Mouse (Mus musculus): ENCODE results near the gene Il5.

DNA sequence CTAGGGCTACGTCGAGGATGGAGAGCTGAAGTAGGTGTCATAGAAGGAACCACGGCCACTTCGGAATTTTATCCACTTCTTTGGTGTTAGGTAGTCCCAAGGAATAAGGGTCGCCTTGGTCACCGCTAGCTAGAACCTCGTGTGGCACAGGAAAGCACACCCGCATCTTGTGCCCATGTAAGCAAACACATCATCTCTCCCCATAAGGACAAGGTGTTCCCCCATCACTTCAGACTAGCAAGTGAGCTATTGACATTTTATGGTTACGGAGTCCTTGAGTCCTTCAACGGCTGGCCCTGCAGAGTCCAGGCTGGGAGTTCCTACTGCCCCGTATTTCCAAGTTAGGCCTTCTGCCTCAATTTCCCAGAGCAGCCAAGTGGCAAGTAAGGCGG, 48.6 kb downstream of the Il5 start:
- TF ChIP-seq POLR2A (IDR thresholded peaks at IDR 0.05; ENCODE audit: control insufficient read depth, low read depth, low read length) (no peak), CTCF (IDR thresholded peaks at IDR 0.05; ENCODE audit: control insufficient read depth, insufficient read depth, insufficient replicate concordance, low read depth, low read length) (no peak)

Measured in testis, adult 2 months (tissue).